Comparison of ENCODE assay signal across 27 mouse cellular contexts in the genomic region with DNA sequence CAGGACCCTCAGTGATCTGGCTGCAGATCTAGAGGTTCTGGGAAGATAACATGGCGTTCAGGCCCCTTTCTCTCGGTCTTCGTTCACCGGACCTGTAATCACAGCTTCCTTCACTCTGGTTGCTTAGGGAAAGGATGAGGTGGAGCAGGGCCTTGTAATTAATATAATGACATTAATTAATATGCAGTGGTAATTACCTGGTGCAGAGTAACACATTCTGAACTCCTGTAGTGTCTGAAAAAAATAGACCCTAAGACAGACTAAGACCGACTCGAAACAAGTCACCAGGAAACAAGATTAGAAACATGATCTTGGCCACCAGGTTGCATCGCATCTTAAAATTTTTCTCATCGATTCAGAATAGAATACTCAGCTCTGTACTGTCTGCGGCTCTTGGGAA. TPM values are rescaled to one million over a fixed set of nuclear protein-coding genes. Genes with fewer than 3 reads are reported as not detected.
DNase-seq lines count a peak whose midpoint lies in the region; ATAC-seq and TF ChIP-seq lines count a peak whose summit lies in the region.
"Had no signal": no experiment of that assay in that cellular context is flagged by ENCODE, and none has a peak within 500 bp of the region (broad histone marks: within the 10 kb centered on the region; RNA-seq: fewer than 3 reads in every experiment).

No protein-coding gene starts in this region.

- no peak for TF ChIP-seq CTCF in olfactory bulb, adult 2 months (IDR thresholded peaks at IDR 0.05; ENCODE audit: insufficient read depth, low read depth, low read length)

- H3K27me3 ChIP-seq in forebrain, embryonic 10.5 days (ENCODE audit: poor library complexity, severe bottlenecking), result peaks cover 18% of the 10 kb centered on the region
- no peaks in the 10 kb centered on the region for H3K27me3 ChIP-seq in forebrain, embryonic 15.5 days
- H3K27me3 ChIP-seq in forebrain, embryonic 12.5 days, result no peaks in the 10 kb centered on the region
- H3K27me3 ChIP-seq in forebrain, embryonic 14.5 days (replicated peaks; ENCODE audit: control insufficient read depth, insufficient read depth, low read length), result no peaks in the 10 kb centered on the region
- H3K27me3 ChIP-seq: embryonic facial prominence, embryonic 12.5 days; embryonic facial prominence, embryonic 15.5 days had no signal

- WGBS in forebrain, embryonic 10.5 days, result 88% methylated on average over 9 of the region's 9 CpGs
- WGBS in forebrain, embryonic 15.5 days, result 61% methylated on average over 9 of the region's 9 CpGs
- 63% methylated on average over 9 of the region's 9 CpGs for WGBS in forebrain, embryonic 12.5 days
- 51% methylated on average over 9 of the region's 9 CpGs for WGBS in forebrain, embryonic 14.5 days
- WGBS in olfactory bulb, adult 2 months, result 42% methylated on average over 9 of the region's 9 CpGs

- DNase-seq in forebrain, embryonic 10.5 days (ENCODE audit: extremely low spot score, low spot score), result no peak
- DNase-seq in forebrain, embryonic 14.5 days (ENCODE audit: low spot score), result no peak
- DNase-seq in heart, adult 11 months, result peak; percentile 51
- no peak for DNase-seq in heart, postnatal 25 days (ENCODE audit: low spot score)
- no peak for DNase-seq in gastrocnemius, postnatal 4 days (ENCODE audit: low spot score in 2 of 2)
- DNase-seq: adrenal gland, adult 2 months; adrenal gland, postnatal 10 days; adrenal gland, postnatal 25 days; cerebellum, adult 11 months; cerebellum, adult 18-20 months; cerebellum, adult 8-10 months; cerebellum, adult 9-11 months; cerebellum, postnatal 14 days; cerebellum, postnatal 36 days; embryo, embryonic 11 days had no signal

- no peak overlapping the region for H3K4me2 ChIP-seq in forebrain, embryonic 15.5 days (replicated peaks)
- no peak overlapping the region for H3K4me2 ChIP-seq in forebrain, embryonic 12.5 days
- H3K4me2 ChIP-seq in forebrain, embryonic 14.5 days (ENCODE audit: low read length), result no peak overlapping the region
- H3K4me2 ChIP-seq: embryonic facial prominence, embryonic 12.5 days; embryonic facial prominence, embryonic 15.5 days had no signal

- TF ChIP-seq POLR2A in olfactory bulb, adult 2 months (IDR thresholded peaks at IDR 0.05; ENCODE audit: insufficient read depth, low read depth, low read length), result no peak

- intact Hi-C loops in heart, postnatal 25 days (cut with DNase I), result no loop called here

- H3K4me3 ChIP-seq in forebrain, embryonic 10.5 days, result no peak overlapping the region
- H3K4me3 ChIP-seq in forebrain, embryonic 15.5 days, result no peak overlapping the region
- H3K4me3 ChIP-seq in forebrain, embryonic 12.5 days (replicated peaks), result no peak overlapping the region
- no peak overlapping the region for H3K4me3 ChIP-seq in forebrain, embryonic 14.5 days (ENCODE audit: low read depth, low read length)
- H3K4me3 ChIP-seq in olfactory bulb, adult 2 months (ENCODE audit: insufficient read depth, low read depth, low read length), result no peak overlapping the region
- H3K4me3 ChIP-seq: embryonic facial prominence, embryonic 12.5 days; embryonic facial prominence, embryonic 15.5 days; erythroblast, embryonic 14.5 days had no signal

- H3K9ac ChIP-seq in forebrain, embryonic 15.5 days (replicated peaks), result no peak overlapping the region
- no peak overlapping the region for H3K9ac ChIP-seq in forebrain, embryonic 12.5 days
- H3K9ac ChIP-seq in forebrain, embryonic 14.5 days (ENCODE audit: low read length), result no peak overlapping the region
- H3K9ac ChIP-seq: embryonic facial prominence, embryonic 12.5 days; embryonic facial prominence, embryonic 15.5 days had no signal

- no peaks in the 10 kb centered on the region for H3K36me3 ChIP-seq in forebrain, embryonic 10.5 days (replicated peaks)
- H3K36me3 ChIP-seq in forebrain, embryonic 15.5 days, result no peaks in the 10 kb centered on the region
- no peaks in the 10 kb centered on the region for H3K36me3 ChIP-seq in forebrain, embryonic 12.5 days (replicated peaks)
- H3K36me3 ChIP-seq in forebrain, embryonic 14.5 days (ENCODE audit: control insufficient read depth, insufficient read depth, low read length), result no peaks in the 10 kb centered on the region
- H3K36me3 ChIP-seq: embryonic facial prominence, embryonic 12.5 days; embryonic facial prominence, embryonic 15.5 days had no signal

- peak overlapping the region; percentile 68; the same call in 1 of the 2 replicates for H3K27ac ChIP-seq in forebrain, embryonic 10.5 days
- no peak overlapping the region for H3K27ac ChIP-seq in forebrain, embryonic 15.5 days (replicated peaks)
- H3K27ac ChIP-seq in forebrain, embryonic 12.5 days, result no peak overlapping the region
- no peak overlapping the region for H3K27ac ChIP-seq in forebrain, embryonic 14.5 days (ENCODE audit: low read depth, low read length)
- H3K27ac ChIP-seq in olfactory bulb, adult 2 months (ENCODE audit: insufficient read depth, low read depth, low read length), result peak overlapping the region; percentile 85
- H3K27ac ChIP-seq: embryonic facial prominence, embryonic 12.5 days; embryonic facial prominence, embryonic 15.5 days had no signal

- no peak for ATAC-seq in forebrain, embryonic 15.5 days (replicated peaks)
- ATAC-seq in forebrain, embryonic 12.5 days (ENCODE audit: low FRiP score), result peak; percentile 63; the same call in 1 of the 2 replicates
- no peak for ATAC-seq in forebrain, embryonic 14.5 days

- peaks cover 11% of the 10 kb centered on the region for H3K9me3 ChIP-seq in forebrain, embryonic 10.5 days
- H3K9me3 ChIP-seq in forebrain, embryonic 15.5 days, result peaks cover 8% of the 10 kb centered on the region; the same call in 1 of the 2 replicates
- peaks cover 6% of the 10 kb centered on the region for H3K9me3 ChIP-seq in forebrain, embryonic 12.5 days
- H3K9me3 ChIP-seq in forebrain, embryonic 14.5 days (replicated peaks; ENCODE audit: control insufficient read depth, low read length), result peaks cover 3% of the 10 kb centered on the region; the same call in 1 of the 2 replicates
- H3K9me3 ChIP-seq: embryonic facial prominence, embryonic 12.5 days had no signal

- H3K4me1 ChIP-seq in forebrain, embryonic 10.5 days, result peaks cover 29% of the 10 kb centered on the region
- 0 out of 2 replicates have a peak, but pooled peaks cover 2% of the 10 kb centered on the region for H3K4me1 ChIP-seq in forebrain, embryonic 15.5 days
- peaks cover 3% of the 10 kb centered on the region; the same call in 1 of the 2 replicates for H3K4me1 ChIP-seq in forebrain, embryonic 12.5 days
- H3K4me1 ChIP-seq in forebrain, embryonic 14.5 days (ENCODE audit: control insufficient read depth, insufficient read depth, low read length), result peaks cover 2% of the 10 kb centered on the region; the same call in 1 of the 2 replicates
- H3K4me1 ChIP-seq in olfactory bulb, adult 2 months (ENCODE audit: control insufficient read depth, insufficient read depth, low read length), result peaks cover 18% of the 10 kb centered on the region

RNA-seq across cellular contexts. Expression of gene Ppfibp1, which starts 8.4 kb away (rescaled TPM):
- 30.0 and 32.5 TPM in 2 replicates for polyA plus RNA-seq in forebrain, embryonic 10.5 days (2016; fragmentation: Nextera tagmentation; extraction: Ambion mirVana)
- 14.2 and 19.4 TPM in 2 replicates for polyA plus RNA-seq in forebrain, embryonic 15.5 days (2015; fragmentation: Nextera tagmentation; extraction: Ambion mirVana)
- 24.9 and 29.9 TPM in 2 replicates for polyA plus RNA-seq in forebrain, embryonic 12.5 days (2016; fragmentation: Nextera tagmentation; extraction: Ambion mirVana)
- 10.9 and 15.9 TPM in 2 replicates for polyA plus RNA-seq in forebrain, embryonic 14.5 days (2014; fragmentation: Nextera tagmentation; extraction: Ambion mirVana)
- 100 to 1,000 TPM in 1 of 2 experiments, 10 to 100 TPM in 1; 82.4 to 107 TPM for total RNA-seq in heart, postnatal 25 days (2021)
- not detected in 2 replicates for polyA plus RNA-seq in olfactory bulb, adult 2 months (2012; ENCODE audit: insufficient read depth, insufficient read length, low replicate concordance, missing spikeins)
- total RNA-seq in gastrocnemius, postnatal 4 days (2021), result 10 to 100 TPM; 72.1 to 73.6 TPM
- polyA plus RNA-seq: erythroblast, embryonic 14.5 days had no signal

RNA-seq across cellular contexts. Expression of gene Smco2, which starts 30.0 kb away (rescaled TPM):
- polyA plus RNA-seq in forebrain, embryonic 10.5 days (2016; fragmentation: Nextera tagmentation; extraction: Ambion mirVana), result not detected in 2 replicates
- not detected in 2 replicates for polyA plus RNA-seq in forebrain, embryonic 15.5 days (2015; fragmentation: Nextera tagmentation; extraction: Ambion mirVana)
- not detected in 2 replicates for polyA plus RNA-seq in forebrain, embryonic 12.5 days (2016; fragmentation: Nextera tagmentation; extraction: Ambion mirVana)
- not detected in 2 replicates for polyA plus RNA-seq in forebrain, embryonic 14.5 days (2014; fragmentation: Nextera tagmentation; extraction: Ambion mirVana)
- 1 to 10 TPM; 2.3 TPM for total RNA-seq in heart, postnatal 25 days (2021)
- not detected in 2 replicates for polyA plus RNA-seq in olfactory bulb, adult 2 months (2012; ENCODE audit: insufficient read depth, insufficient read length, low replicate concordance, missing spikeins)
- total RNA-seq in gastrocnemius, postnatal 4 days (2021), result not detected
- total RNA-seq: adrenal gland, adult 2 months; adrenal gland, postnatal 10 days; adrenal gland, postnatal 25 days; adrenal gland, postnatal 4 days; common myeloid progenitor, adult 5-6 weeks; ES-E14; MEL had no signal
- polyA plus RNA-seq: adrenal gland, adult 2 months; brain, embryonic 14.5 days; C2C12; embryonic facial prominence, embryonic 12.5 days; embryonic facial prominence, embryonic 15.5 days; erythroblast, embryonic 14.5 days had no signal

Comparison
In these comparisons a context has a peak if more than half of its experiments do, and no peak if none do; other contexts are left out.
1. H3K27ac ChIP-seq: peak in forebrain, embryonic 10.5 days (single experiment) and olfactory bulb, adult 2 months (single experiment); none in forebrain, embryonic 15.5 days (single experiment), forebrain, embryonic 12.5 days (single experiment) and forebrain, embryonic 14.5 days (single experiment).